ENCODE assay signal across 8 mouse cellular contexts in the genomic region with DNA sequence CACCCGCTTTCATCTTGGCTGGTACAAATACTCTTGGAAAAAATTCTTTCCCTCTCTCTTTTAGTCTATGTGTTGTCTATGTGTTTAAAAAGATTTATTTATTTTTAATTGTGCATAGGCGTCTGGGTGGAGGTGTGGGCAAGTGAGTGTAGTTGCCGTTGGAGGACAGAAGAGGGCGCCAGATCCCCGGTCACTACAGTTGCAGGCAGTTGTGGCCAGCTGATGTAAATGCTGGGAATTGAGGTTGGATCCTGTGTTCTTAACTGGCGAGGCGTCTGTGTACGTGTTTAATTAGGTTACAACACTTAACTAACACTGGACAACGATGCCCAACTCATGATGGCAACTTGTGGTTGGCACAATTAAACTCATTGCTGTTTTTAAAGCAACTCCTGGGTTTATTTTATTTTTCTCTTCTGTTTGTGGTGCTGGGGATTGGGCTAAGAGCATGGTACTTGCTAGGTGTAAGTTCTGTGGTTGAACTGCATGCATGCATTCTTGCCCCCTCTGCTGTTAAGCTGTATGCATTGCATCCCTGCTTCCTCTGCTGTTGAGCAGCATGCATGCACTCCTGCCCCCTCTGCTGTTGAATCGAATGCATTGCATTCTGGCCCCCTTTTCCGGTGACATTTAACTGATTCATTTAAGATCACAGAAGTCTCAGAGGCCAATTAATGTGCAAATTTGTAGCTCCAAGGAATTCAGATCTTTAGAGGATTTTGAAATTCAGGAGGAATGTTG. TPM values are rescaled to one million over a fixed set of nuclear protein-coding genes. Genes with fewer than 3 reads are reported as not detected.
DNase-seq lines count a peak whose midpoint lies in the region; ATAC-seq lines count a peak whose summit lies in the region.

No protein-coding gene starts in this region.

- H3K4me2 ChIP-seq in forebrain, embryonic 14.5 days (ENCODE audit: low read length): no peak overlapping the region

- H3K27ac ChIP-seq in forebrain, embryonic 14.5 days (ENCODE audit: low read depth, low read length): no peak overlapping the region

- no peaks in the 10 kb centered on the region for H3K4me1 ChIP-seq in forebrain, embryonic 14.5 days (ENCODE audit: control insufficient read depth, insufficient read depth, low read length)

- no peaks in the 10 kb centered on the region for H3K36me3 ChIP-seq in forebrain, embryonic 14.5 days (ENCODE audit: control insufficient read depth, insufficient read depth, low read length)

- DNase-seq in MN1 (ENCODE audit: low spot score): peak; percentile 90
- DNase-seq in c-Kit-positive CD71-negative TER-119-negative erythroid progenitor cells, embryonic 14.5 days (ENCODE audit: low read depth): peak; percentile 85
- DNase-seq in forebrain, embryonic 14.5 days (ENCODE audit: low spot score): peak; percentile 95
- peak; percentile 88 for DNase-seq in left cerebral cortex, adult 11 months (ENCODE audit: low spot score)
- peak; percentile 82 to 88 for DNase-seq in lung, postnatal 4 days
- peak; percentile 83 to 88 for DNase-seq in right cerebral cortex, adult 2 months (ENCODE audit: low spot score in 2 of 2)
- peak; percentile 41 for DNase-seq in urinary bladder, postnatal 10 days (ENCODE audit: low spot score)

- 76% methylated on average over 11 of the region's 11 CpGs for WGBS in forebrain, embryonic 14.5 days

- H3K9ac ChIP-seq in forebrain, embryonic 14.5 days (ENCODE audit: low read length): no peak overlapping the region

- no peak overlapping the region for H3K4me3 ChIP-seq in forebrain, embryonic 14.5 days (ENCODE audit: low read depth, low read length)

- H3K9me3 ChIP-seq in forebrain, embryonic 14.5 days (replicated peaks; ENCODE audit: control insufficient read depth, low read length): no peaks in the 10 kb centered on the region

- H3K27me3 ChIP-seq in forebrain, embryonic 14.5 days (replicated peaks; ENCODE audit: control insufficient read depth, insufficient read depth, low read length): no peaks in the 10 kb centered on the region

- ATAC-seq in forebrain, embryonic 14.5 days: peak; percentile 80
- ATAC-seq in hematopoietic stem cell, adult 5-6 weeks (replicated peaks in 1 of 2; ENCODE audit: insufficient read depth in 1 of 2, low FRiP score in 2 of 2, low TSS enrichment in 1 of 2, low read depth in 1 of 2, poor library complexity in 2 of 2, severe bottlenecking in 2 of 2): peak; percentile 85 to 88

RNA-seq across cellular contexts. Expression of a gene that starts 17.7 kb away (rescaled TPM):
- polyA plus RNA-seq in forebrain, embryonic 14.5 days (2014; fragmentation: Nextera tagmentation; extraction: Ambion mirVana): 33.5 and 43.0 TPM in 2 replicates
- 207 and 246 TPM in 2 replicates for total RNA-seq in hematopoietic stem cell, adult 5-6 weeks (2017)

RNA-seq across cellular contexts. Expression of a gene that starts 58.6 kb away (rescaled TPM):
- not detected in 2 replicates for polyA plus RNA-seq in forebrain, embryonic 14.5 days (2014; fragmentation: Nextera tagmentation; extraction: Ambion mirVana)
- 18.4 TPM in 1 of 2 replicates, not detected in the other for total RNA-seq in hematopoietic stem cell, adult 5-6 weeks (2017)

Comparison
In these comparisons a context has a peak if more than half of its experiments do, and no peak if none do; other contexts are left out.
1. DNase-seq: peak in every context shown above with its lines; median percentile 95 in forebrain, embryonic 14.5 days; 90 in MN1; 88 in left cerebral cortex, adult 11 months; 86 in right cerebral cortex, adult 2 months; 85 in c-Kit-positive CD71-negative TER-119-negative erythroid progenitor cells, embryonic 14.5 days; 85 in lung, postnatal 4 days; 41 in urinary bladder, postnatal 10 days.